Mouse (Mus musculus) kidney, postnatal 0 days (tissue): ENCODE results near the gene Hmgb2. TPM values are rescaled to one million over a fixed set of nuclear protein-coding genes. Genes with fewer than 3 reads are reported as not detected.

Experiments
- ATAC-seq: fragments of 200-750 bp; cut with Nextera tagmentation; replicated peaks from 2 replicates; pipeline ENCODE4 v1.8.0; 2017; ENCODE audit warnings: low read depth, moderate number of reproducible peaks, moderate TSS enrichment, moderate library complexity; ENCODE audit not compliant: low FRiP score
- DNase-seq: peaks from one replicate; pipeline ENCODE4 v3.0.0-alpha.2; 2016; ENCODE audit warnings: low spot score
- H3K27ac ChIP-seq: fragments of 300-500 bp; sonication (generic); 2 replicates; pipeline ENCODE4 v1.5.1; 2014; ENCODE audit warnings: mild to moderate bottlenecking
- H3K27me3 ChIP-seq: fragments of 300-500 bp; sonication (generic); 2 replicates; pipeline ENCODE4 v1.6.1; 2014; ENCODE audit warnings: low read length, mixed read lengths; ENCODE audit not compliant: insufficient read depth
- H3K36me3 ChIP-seq: fragments of 300-500 bp; sonication (generic); 2 replicates; pipeline ENCODE4 v1.6.1; 2014; ENCODE audit warnings: low read length, mixed read lengths; ENCODE audit not compliant: insufficient read depth
- H3K4me1 ChIP-seq: fragments of 300-500 bp; sonication (generic); replicated peaks from 2 replicates; pipeline ENCODE4 v1.6.1; 2014; ENCODE audit warnings: antibody characterized with exemption, low read length, mixed read lengths; ENCODE audit not compliant: insufficient read depth
- H3K4me2 ChIP-seq: fragments of 300-500 bp; sonication (generic); 2 replicates; pipeline ENCODE4 v1.6.1; 2014; ENCODE audit warnings: mild to moderate bottlenecking, low read length, moderate library complexity, mixed read lengths
- H3K4me3 ChIP-seq: fragments of 300-500 bp; sonication (generic); replicated peaks from 2 replicates; pipeline ENCODE4 v1.5.1; 2014; ENCODE audit warnings: low read depth, low read length
- H3K9ac ChIP-seq: fragments of 300-500 bp; sonication (generic); 2 replicates; pipeline ENCODE4 v1.6.1; 2014; ENCODE audit warnings: low read depth, low read length
- H3K9me3 ChIP-seq: fragments of 300-500 bp; sonication (generic); replicated peaks from 2 replicates; pipeline ENCODE4 v1.6.1; 2016; ENCODE audit warnings: low read length, inconsistent platforms, mixed read lengths
- CTCF ChIP-seq: IDR thresholded peaks from 2 replicates; pipeline ENCODE4 v1.5.1; 2016; ENCODE audit warnings: antibody characterized with exemption, low read depth, mild to moderate bottlenecking, moderate library complexity
- WGBS: fragments of 180-500 bp; shearing (Covaris S2); extraction: QIAGEN DNeasy Blood & Tissue Kit; methylation state at CpG from one replicate; pipeline ENCODE4 v1.1.7; 2014; 5-methylcytosine and 5-hydroxymethylcytosine counted together
- polyA plus RNA-seq: library from polyadenylated mRNA; unstranded; fragments of >200 nt; fragmentation: Nextera tagmentation; extraction: Ambion mirVana; gene quantifications from 2 replicates; pipeline ENCODE4 v1.2.1, GENCODE M21; 2015

Hmgb2 gene
- polyA plus RNA-seq, 1 experiment from 2014 or later, result 307 TPM

GRCm38 (mm10) chr8:57517723-57518122 lies 6.0 kb downstream of the Hmgb2 start:
- Histone ChIP-seq H3K9ac (no peak overlapping the region), H3K9me3 (no peaks in the 10 kb centered on the region), H3K27ac (no peak overlapping the region), H3K27me3 (no peaks in the 10 kb centered on the region), H3K36me3 (peaks cover 6% of the 10 kb centered on the region; the same call in 1 of the 2 replicates), H3K4me1 (no peaks in the 10 kb centered on the region), H3K4me2 (no peak overlapping the region), H3K4me3 (no peak overlapping the region)
- DNase-seq, result no peak
- WGBS, result 82% methylated on average over 3 of the region's 3 CpGs
- no peak for TF ChIP-seq CTCF
- no peak for ATAC-seq

GRCm38 (mm10) chr8:57520186-57520786 lies 8.6 kb downstream of the Hmgb2 start:
- H3K4me1 ChIP-seq, result no peaks in the 10 kb centered on the region
- peaks cover 5% of the 10 kb centered on the region; the same call in 1 of the 2 replicates for H3K36me3 ChIP-seq
- DNase-seq (no peak), ATAC-seq (no peak)
- no peak overlapping the region for H3K27ac ChIP-seq
- H3K4me2 ChIP-seq, result no peak overlapping the region
- no peak for TF ChIP-seq CTCF
- H3K9ac ChIP-seq, result no peak overlapping the region
- H3K27me3 ChIP-seq, result no peaks in the 10 kb centered on the region
- H3K9me3 ChIP-seq, result no peaks in the 10 kb centered on the region
- WGBS, result 67% methylated on average over 12 of the region's 12 CpGs
- H3K4me3 ChIP-seq, result no peak overlapping the region

- no peak overlapping the region for H3K9ac ChIP-seq
- no peaks in the 10 kb centered on the region for H3K27me3 ChIP-seq
- 92% methylated on average over 1 of the region's 1 CpGs for WGBS
- H3K27ac ChIP-seq, result no peak overlapping the region
- H3K9me3 ChIP-seq, result no peaks in the 10 kb centered on the region
- DNase-seq, result no peak
- H3K4me2 ChIP-seq, result no peak overlapping the region
- H3K4me3 ChIP-seq, result no peak overlapping the region
- TF ChIP-seq CTCF, result no peak
- H3K36me3 ChIP-seq, result 0 out of 2 replicates have a peak, but pooled peaks cover 4% of the 10 kb centered on the region
- no peak for ATAC-seq
- no peaks in the 10 kb centered on the region for H3K4me1 ChIP-seq
Measured at GRCm38 (mm10) chr8:57528036-57528435, 16.3 kb downstream of the Hmgb2 start.

GRCm38 (mm10) chr8:57530238-57530637 lies 18.5 kb downstream of the Hmgb2 start:
- WGBS, result 86% methylated on average over 13 of the region's 13 CpGs
- Histone ChIP-seq H3K36me3 (0 out of 2 replicates have a peak, but pooled peaks cover 3% of the 10 kb centered on the region), H3K27ac (0 out of 2 replicates have a peak overlapping the region, but pooled peaks have one; percentile 25), H3K4me2 (peak overlapping the region; percentile 38; the same call in 1 of the 2 replicates), H3K4me1 (no peaks in the 10 kb centered on the region), H3K27me3 (no peaks in the 10 kb centered on the region), H3K9ac (no peak overlapping the region), H3K4me3 (0 out of 2 replicates have a peak overlapping the region, but pooled peaks have one; percentile 2), H3K9me3 (no peaks in the 10 kb centered on the region)
- no peak for ATAC-seq
- TF ChIP-seq CTCF, result no peak
- no peak for DNase-seq

GRCm38 (mm10) chr8:57530666-57531349 lies 19.1 kb downstream of the Hmgb2 start:
- Histone ChIP-seq H3K27ac (0 out of 2 replicates have a peak overlapping the region, but pooled peaks have one; percentile 25), H3K4me1 (no peaks in the 10 kb centered on the region), H3K4me2 (peak overlapping the region; percentile 38; the same call in 1 of the 2 replicates), H3K27me3 (no peaks in the 10 kb centered on the region), H3K9ac (no peak overlapping the region), H3K9me3 (no peaks in the 10 kb centered on the region), H3K4me3 (0 out of 2 replicates have a peak overlapping the region, but pooled peaks have one; percentile 2), H3K36me3 (0 out of 2 replicates have a peak, but pooled peaks cover 3% of the 10 kb centered on the region)
- ATAC-seq (peak; percentile 47; the same call in 1 of the 2 replicates), DNase-seq (peak; percentile 95)
- peak; percentile 96 for TF ChIP-seq CTCF
- WGBS, result 22% methylated on average over 15 of the region's 15 CpGs

- Histone ChIP-seq H3K27me3 (no peaks in the 10 kb centered on the region), H3K9ac (no peak overlapping the region), H3K4me3 (no peak overlapping the region), H3K4me2 (no peak overlapping the region), H3K27ac (no peak overlapping the region), H3K4me1 (no peaks in the 10 kb centered on the region), H3K9me3 (no peaks in the 10 kb centered on the region), H3K36me3 (0 out of 2 replicates have a peak, but pooled peaks cover 7% of the 10 kb centered on the region)
- DNase-seq, result no peak
- TF ChIP-seq CTCF, result peak; percentile 60
- no peak for ATAC-seq
- WGBS, result 69% methylated on average over 2 of the region's 2 CpGs
Measured at GRCm38 (mm10) chr8:57532223-57532622, 20.5 kb downstream of the Hmgb2 start.
